In the genomic region with DNA sequence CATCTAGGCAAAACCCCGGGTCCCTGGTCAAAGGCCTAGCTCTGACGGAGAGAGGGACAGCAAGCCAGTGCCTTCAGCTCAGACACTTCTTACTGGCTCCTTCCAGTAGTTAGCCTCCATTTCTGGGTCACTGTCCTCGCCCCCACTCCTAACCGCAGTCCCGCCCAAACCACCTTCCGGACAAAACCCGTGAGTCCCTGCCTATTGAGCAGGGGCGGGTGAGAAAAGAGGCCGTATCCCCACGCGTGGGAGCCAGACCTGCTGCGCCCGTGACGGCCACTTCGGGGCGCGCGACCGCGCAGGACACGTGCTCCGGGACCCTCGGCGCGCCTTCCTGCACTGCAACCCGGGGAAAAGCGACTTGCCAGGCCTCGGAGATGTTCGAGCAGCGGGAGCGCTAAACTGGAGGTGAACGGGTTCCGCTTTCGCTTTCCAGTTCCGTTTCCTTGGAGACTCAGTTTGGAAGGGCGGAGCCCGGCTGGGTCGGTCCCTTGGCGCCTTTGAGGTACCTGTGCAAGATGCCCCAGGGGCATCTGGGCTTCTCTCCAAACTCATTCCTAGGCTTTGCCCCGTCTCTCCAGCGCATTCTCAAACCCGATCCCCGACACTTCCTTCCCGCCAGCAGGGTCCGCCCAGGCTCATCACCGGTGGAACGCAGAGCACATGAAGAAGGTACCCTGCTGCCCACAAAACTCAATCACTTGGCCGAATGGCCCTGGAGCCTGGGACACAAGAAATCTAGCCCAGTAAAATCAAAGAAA, we compare ENCODE assay signal across 8 mouse cellular contexts. TPM values are rescaled to one million over a fixed set of nuclear protein-coding genes. Genes with fewer than 3 reads are reported as not detected.
DNase-seq lines count a peak whose midpoint lies in the region; ATAC-seq and TF ChIP-seq lines count a peak whose summit lies in the region.

A gene (minus strand): TSS at position 590 of the 761 bp plus-strand sequence.

- H3K27ac ChIP-seq in embryonic fibroblast, embryonic 13.5 days (ENCODE audit: insufficient read depth, low read length), result 0 out of 2 replicates have a peak within 1 kb of the TSS, but pooled peaks have one; percentile 0
- peak within 1 kb of the TSS; percentile 63 for H3K27ac ChIP-seq in limb, embryonic 14.5 days (replicated peaks; ENCODE audit: low read depth, low read length)
- peak within 1 kb of the TSS; percentile 10; the same call in 1 of the 2 replicates for H3K27ac ChIP-seq in midbrain, embryonic 16.5 days (ENCODE audit: low read length)

- H3K9me3 ChIP-seq in limb, embryonic 14.5 days (ENCODE audit: control insufficient read depth, low read length), result no peaks in the 10 kb centered on the region
- no peaks in the 10 kb centered on the region for H3K9me3 ChIP-seq in midbrain, embryonic 16.5 days (replicated peaks; ENCODE audit: control insufficient read depth, low read length, poor library complexity, severe bottlenecking)

- peak; percentile 41; the same call in 1 of the 2 replicates for TF ChIP-seq POLR2A in embryonic fibroblast, embryonic 13.5 days (IDR thresholded peaks at IDR 0.05; ENCODE audit: low read depth, low read length)
- TF ChIP-seq POLR2A in limb, embryonic 14.5 days (IDR thresholded peaks at IDR 0.05; ENCODE audit: borderline replicate concordance, extremely low read depth, insufficient read depth, insufficient read length), result 0 out of 2 replicates have a peak, but pooled peaks have one; percentile 30

- TF ChIP-seq CTCF in C2C12 (IDR thresholded peaks at IDR 0.05; ENCODE audit: control insufficient read depth, insufficient read depth, insufficient read length), result peak; percentile 45
- TF ChIP-seq CTCF in embryonic fibroblast, embryonic 13.5 days (IDR thresholded peaks at IDR 0.05; ENCODE audit: borderline replicate concordance, insufficient read depth, low read length), result peak; percentile 37; the same call in 1 of the 2 replicates

- peak within 1 kb of the TSS; percentile 68 for H3ac ChIP-seq in C2C12 (ENCODE audit: control insufficient read depth, insufficient read length, low read depth)

- 1% methylated on average over 48 of the region's 48 CpGs for WGBS in limb, embryonic 14.5 days
- under 1% methylated on average over 43 of the region's 48 CpGs for WGBS in midbrain, embryonic 16.5 days

- H3K4me1 ChIP-seq in embryonic fibroblast, embryonic 13.5 days (ENCODE audit: control insufficient read depth, insufficient read depth, low read length), result peaks cover 6% of the 10 kb centered on the region; the same call in 1 of the 2 replicates
- H3K4me1 ChIP-seq in limb, embryonic 14.5 days (ENCODE audit: control insufficient read depth, insufficient read depth, low read length), result no peaks in the 10 kb centered on the region
- H3K4me1 ChIP-seq in midbrain, embryonic 16.5 days (ENCODE audit: control insufficient read depth, insufficient read depth, low read length), result 0 out of 2 replicates have a peak, but pooled peaks cover 2% of the 10 kb centered on the region

- H3K9ac ChIP-seq in limb, embryonic 14.5 days (ENCODE audit: low read depth, low read length, severe bottlenecking), result peak within 1 kb of the TSS; percentile 71
- peak within 1 kb of the TSS; percentile 71 for H3K9ac ChIP-seq in midbrain, embryonic 16.5 days (ENCODE audit: low read depth, low read length)

- H3K27me3 ChIP-seq in C2C12 (ENCODE audit: control insufficient read depth, insufficient read depth, insufficient read length), result no peaks in the 10 kb centered on the region
- no peaks in the 10 kb centered on the region for H3K27me3 ChIP-seq in limb, embryonic 14.5 days (ENCODE audit: control insufficient read depth, insufficient read depth, low read length)
- H3K27me3 ChIP-seq in midbrain, embryonic 16.5 days (ENCODE audit: control insufficient read depth, insufficient read depth, low read depth, low read length), result no peaks in the 10 kb centered on the region

- ATAC-seq in limb, embryonic 14.5 days (ENCODE audit: low FRiP score, low read depth), result peak; percentile 86
- ATAC-seq in midbrain, embryonic 16.5 days, result peak; percentile 86

- no peaks in the 10 kb centered on the region for H3K79me3 ChIP-seq in C2C12 (ENCODE audit: low read depth)

- H3K36me3 ChIP-seq in C2C12 (ENCODE audit: control insufficient read depth, insufficient read depth), result no peaks in the 10 kb centered on the region
- 0 out of 2 replicates have a peak, but pooled peaks cover 4% of the 10 kb centered on the region for H3K36me3 ChIP-seq in limb, embryonic 14.5 days (ENCODE audit: control insufficient read depth, insufficient read depth, low read length)
- H3K36me3 ChIP-seq in midbrain, embryonic 16.5 days (ENCODE audit: control insufficient read depth, insufficient read depth, low read length), result no peaks in the 10 kb centered on the region

- peak within 1 kb of the TSS; percentile 80 for H3K4me2 ChIP-seq in limb, embryonic 14.5 days (replicated peaks; ENCODE audit: low read depth, low read length, severe bottlenecking)
- peak within 1 kb of the TSS; percentile 85 for H3K4me2 ChIP-seq in midbrain, embryonic 16.5 days (ENCODE audit: low read length)

- H3K4me3 ChIP-seq in C2C12 (ENCODE audit: insufficient read depth, poor library complexity, severe bottlenecking), result peak within 1 kb of the TSS; percentile 44
- H3K4me3 ChIP-seq in embryonic fibroblast, embryonic 13.5 days (ENCODE audit: insufficient read depth, low read length), result peak within 1 kb of the TSS; percentile 54
- H3K4me3 ChIP-seq in limb, embryonic 14.5 days (replicated peaks; ENCODE audit: low read length), result peak within 1 kb of the TSS; percentile 58
- peak within 1 kb of the TSS; percentile 49 for H3K4me3 ChIP-seq in midbrain, embryonic 16.5 days (ENCODE audit: low read depth, low read length)

- peak; percentile 88 for DNase-seq in brain, adult 2 months (ENCODE audit: low read depth, low spot score)
- peak; percentile 70 for DNase-seq in heart, adult 8-10 months (ENCODE audit: low spot score)
- peak; percentile 75 for DNase-seq in kidney, adult 9 months
- DNase-seq in limb, embryonic 14.5 days (ENCODE audit: low spot score), result peak; percentile 76
- DNase-seq in spleen, postnatal 10 days (ENCODE audit: low spot score in 2 of 2), result peak; percentile 82 to 84

- no peaks in the 10 kb centered on the region for H3K79me2 ChIP-seq in C2C12 (ENCODE audit: control insufficient read depth, insufficient read depth)

TF ChIP-seq in C2C12, 6 proteins besides CTCF, POLR2A, EP300 and RAD21:
- TF ChIP-seq MYOG (IDR thresholded peaks at IDR 0.05; ENCODE audit: control insufficient read depth, extremely low read depth, insufficient read length) (no peak), MAX (IDR thresholded peaks at IDR 0.05) (peak; percentile 92)

RNA-seq across cellular contexts. Expression of the gene that starts here (rescaled TPM):
- polyA plus RNA-seq in C2C12 (2012; fragmentation: generic; extraction: Trizol), result 0.98 TPM
- polyA plus RNA-seq in embryonic fibroblast, embryonic 13.5 days (2011; ENCODE audit: insufficient read length, low read depth, missing spikeins), result 20.3 and 21.7 TPM in 2 replicates
- 1 to 10 TPM; 3.3 to 4.1 (median 3.7) TPM for total RNA-seq in heart, adult 8-10 months (2022)
- 9.6 and 10.8 TPM in 2 replicates for polyA plus RNA-seq in limb, embryonic 14.5 days (2012; rRNA removed)
- 17.4 and 18.5 TPM in 2 replicates for polyA plus RNA-seq in limb, embryonic 14.5 days (2014; fragmentation: Nextera tagmentation; extraction: Ambion mirVana)
- polyA plus RNA-seq in midbrain, embryonic 16.5 days (2015; fragmentation: Nextera tagmentation; extraction: Ambion mirVana), result 6.5 and 9.4 TPM in 2 replicates

Comparison
In these comparisons a context has a peak if more than half of its experiments do, and no peak if none do; other contexts are left out.
1. Peak in every context shown above with its lines: DNase-seq, ATAC-seq, H3K4me3 ChIP-seq and H3K27ac ChIP-seq.
2. H3K27ac ChIP-seq: peak in every context shown above with its lines; median percentile 63 in limb, embryonic 14.5 days; 10 in midbrain, embryonic 16.5 days; 0 in embryonic fibroblast, embryonic 13.5 days.